Mouse (Mus musculus) midbrain, embryonic 16.5 days (tissue): ENCODE results near the gene Sart3. TPM values are rescaled to one million over a fixed set of nuclear protein-coding genes. Genes with fewer than 3 reads are reported as not detected.
"Not testable (repeated sequence)": the region's sequence is repeated elsewhere in the genome, so short reads cannot be mapped to it uniquely, and the experiment has no call there.

Experiments
- ATAC-seq: fragments of 200-750 bp; cut with Nextera tagmentation; 2 replicates; pipeline ENCODE4 v1.8.0; 2017; ENCODE audit warnings: moderate TSS enrichment
- H3K27ac ChIP-seq: fragments of 300-500 bp; sonication (generic); 2 replicates; pipeline ENCODE4 v1.5.1; 2014; ENCODE audit warnings: mild to moderate bottlenecking, low read length, mixed read lengths
- H3K27me3 ChIP-seq: fragments of 300-500 bp; sonication (generic); 2 replicates; pipeline ENCODE4 v1.6.1; 2014; ENCODE audit warnings: low read depth, low read length, mixed read lengths; ENCODE audit not compliant: control insufficient read depth, insufficient read depth
- H3K36me3 ChIP-seq: fragments of 300-500 bp; sonication (generic); 2 replicates; pipeline ENCODE4 v1.6.1; 2014; ENCODE audit warnings: mild to moderate bottlenecking, low read length, moderate library complexity, mixed read lengths; ENCODE audit not compliant: control insufficient read depth, insufficient read depth
- H3K4me1 ChIP-seq: fragments of 300-500 bp; sonication (generic); 2 replicates; pipeline ENCODE4 v1.6.1; 2014; ENCODE audit warnings: mild to moderate bottlenecking, low read length, mixed read lengths; ENCODE audit not compliant: control insufficient read depth, insufficient read depth
- H3K4me2 ChIP-seq: fragments of 300-500 bp; sonication (generic); 2 replicates; pipeline ENCODE4 v1.6.1; 2014; ENCODE audit warnings: mild to moderate bottlenecking, low read length, mixed read lengths
- H3K4me3 ChIP-seq: fragments of 300-500 bp; sonication (generic); 2 replicates; pipeline ENCODE4 v1.5.1; 2014; ENCODE audit warnings: low read depth, mild to moderate bottlenecking, low read length, moderate library complexity, mixed read lengths
- H3K9ac ChIP-seq: fragments of 300-500 bp; sonication (generic); 2 replicates; pipeline ENCODE4 v1.6.1; 2014; ENCODE audit warnings: low read depth, low read length, mixed read lengths
- H3K9me3 ChIP-seq: fragments of 300-500 bp; sonication (generic); replicated peaks from 2 replicates; pipeline ENCODE4 v1.6.1; 2014; ENCODE audit warnings: mild to moderate bottlenecking, low read length, mixed read lengths; ENCODE audit not compliant: control insufficient read depth, poor library complexity, severe bottlenecking
- WGBS: fragments of 180-500 bp; shearing (Covaris S2); extraction: QIAGEN DNeasy Blood & Tissue Kit; methylation state at CpG from one replicate; pipeline ENCODE4 v1.1.7; 2014; 5-methylcytosine and 5-hydroxymethylcytosine counted together
- polyA plus RNA-seq: library from polyadenylated mRNA; unstranded; fragments of >200 nt; fragmentation: Nextera tagmentation; extraction: Ambion mirVana; gene quantifications from 2 replicates; pipeline ENCODE4 v1.2.1, GENCODE M21; 2015

The Sart3 gene
- polyA plus RNA-seq, 1 experiment from 2014 or later: 39.8 TPM

GRCm38 (mm10) chr5:113797149-113797882, 25.0 kb upstream of the Sart3 start:
- Histone ChIP-seq H3K4me2 (no peak overlapping the region), H3K9ac (no peak overlapping the region), H3K27ac (no peak overlapping the region), H3K27me3 (no peaks in the 10 kb centered on the region), H3K9me3 (no peaks in the 10 kb centered on the region), H3K36me3 (no peaks in the 10 kb centered on the region), H3K4me3 (no peak overlapping the region), H3K4me1 (no peaks in the 10 kb centered on the region)
- ATAC-seq: no peak
- WGBS: 12% methylated on average over 19 of the region's 19 CpGs

- H3K9ac ChIP-seq: no peak overlapping the region
- no peaks in the 10 kb centered on the region for H3K4me1 ChIP-seq
- H3K4me2 ChIP-seq: no peak overlapping the region
- H3K4me3 ChIP-seq: no peak overlapping the region
- H3K36me3 ChIP-seq: no peaks in the 10 kb centered on the region
- H3K9me3 ChIP-seq: no peaks in the 10 kb centered on the region
- no peak for ATAC-seq
- no peaks in the 10 kb centered on the region for H3K27me3 ChIP-seq
- H3K27ac ChIP-seq: no peak overlapping the region
- 8% methylated on average over 13 of the region's 13 CpGs for WGBS
These were observed 24.3 kb upstream of the Sart3 start for GRCm38 (mm10) chr5:113796401-113797148.

- ATAC-seq: no peak
- Histone ChIP-seq H3K27ac (no peak overlapping the region), H3K9ac (no peak overlapping the region), H3K4me1 (no peaks in the 10 kb centered on the region), H3K36me3 (no peaks in the 10 kb centered on the region), H3K27me3 (no peaks in the 10 kb centered on the region; the same call in 1 of the 2 replicates), H3K4me2 (no peak overlapping the region), H3K4me3 (no peak overlapping the region), H3K9me3 (no peaks in the 10 kb centered on the region)
- 83% methylated on average over 16 of the region's 16 CpGs for WGBS
These were observed 19.1 kb upstream of the Sart3 start for GRCm38 (mm10) chr5:113791197-113792095.

- no peak overlapping the region for H3K4me3 ChIP-seq
- ATAC-seq: no peak
- no peaks in the 10 kb centered on the region for H3K36me3 ChIP-seq
- H3K9ac ChIP-seq: no peak overlapping the region
- no peaks in the 10 kb centered on the region for H3K4me1 ChIP-seq
- WGBS: 75% methylated on average over 11 of the region's 11 CpGs
- H3K27ac ChIP-seq: no peak overlapping the region
- H3K4me2 ChIP-seq: no peak overlapping the region
- H3K9me3 ChIP-seq: no peaks in the 10 kb centered on the region
- H3K27me3 ChIP-seq: no peaks in the 10 kb centered on the region; the same call in 1 of the 2 replicates
These were observed 18.3 kb upstream of the Sart3 start for GRCm38 (mm10) chr5:113790453-113791196.

GRCm38 (mm10) chr5:113789075-113789788, 16.9 kb upstream of the Sart3 start:
- Histone ChIP-seq H3K36me3 (no peaks in the 10 kb centered on the region), H3K4me2 (no peak overlapping the region), H3K4me3 (no peak overlapping the region), H3K27ac (no peak overlapping the region), H3K4me1 (no peaks in the 10 kb centered on the region), H3K9ac (no peak overlapping the region), H3K9me3 (no peaks in the 10 kb centered on the region), H3K27me3 (peaks cover 2% of the 10 kb centered on the region; the same call in 1 of the 2 replicates)
- ATAC-seq: no peak
- WGBS: 50% methylated on average over 7 of the region's 7 CpGs

GRCm38 (mm10) chr5:113788645-113789044, 16.3 kb upstream of the Sart3 start:
- ATAC-seq: no peak
- no peaks in the 10 kb centered on the region for H3K36me3 ChIP-seq
- H3K9ac ChIP-seq: no peak overlapping the region
- H3K9me3 ChIP-seq: no peaks in the 10 kb centered on the region
- WGBS: 49% methylated on average over 6 of the region's 6 CpGs
- peaks cover 5% of the 10 kb centered on the region; the same call in 1 of the 2 replicates for H3K27me3 ChIP-seq
- H3K4me3 ChIP-seq: no peak overlapping the region
- no peak overlapping the region for H3K4me2 ChIP-seq
- no peak overlapping the region for H3K27ac ChIP-seq
- no peaks in the 10 kb centered on the region for H3K4me1 ChIP-seq

- Histone ChIP-seq H3K27ac (no peak overlapping the region), H3K36me3 (no peaks in the 10 kb centered on the region), H3K4me1 (no peaks in the 10 kb centered on the region), H3K4me3 (no peak overlapping the region), H3K9me3 (no peaks in the 10 kb centered on the region), H3K9ac (no peak overlapping the region), H3K4me2 (no peak overlapping the region), H3K27me3 (peaks cover 9% of the 10 kb centered on the region; the same call in 1 of the 2 replicates)
- 81% methylated on average over 5 of the region's 5 CpGs for WGBS
- no peak for ATAC-seq
These were observed 14.7 kb upstream of the Sart3 start for GRCm38 (mm10) chr5:113786985-113787384.

- H3K4me1 ChIP-seq, H3K4me3 ChIP-seq, ATAC-seq, H3K27ac ChIP-seq, H3K9ac ChIP-seq, H3K4me2 ChIP-seq, H3K27me3 ChIP-seq, H3K36me3 ChIP-seq, H3K9me3 ChIP-seq: not testable (repeated sequence)
- WGBS: 45% methylated on average over 3 of the region's 3 CpGs
These were observed 11.8 kb upstream of the Sart3 start for GRCm38 (mm10) chr5:113784104-113784503.
